Mouse (Mus musculus) megakaryocyte, embryonic 14.5 days (primary cell): Measurements from ENCODE around the gene Rex1bd. TPM values are rescaled to one million over a fixed set of nuclear protein-coding genes. Genes with fewer than 3 reads are reported as not detected.

Experiments
- H3K27me3 ChIP-seq: replicated peaks from 2 replicates; pipeline ENCODE3; 2012; ENCODE audit warnings: inconsistent platforms
- H3K36me3 ChIP-seq: replicated peaks from 2 replicates; pipeline ENCODE3; 2012; ENCODE audit warnings: low read length, inconsistent platforms, mixed read lengths
- H3K4me1 ChIP-seq: 2 replicates; pipeline ENCODE4 v1.6.1; 2012; ENCODE audit warnings: inconsistent platforms
- H3K4me3 ChIP-seq: replicated peaks from 2 replicates; pipeline ENCODE3; 2012; ENCODE audit warnings: moderate library complexity, mild to moderate bottlenecking, inconsistent platforms
- H3K9me3 ChIP-seq: 2 replicates; pipeline ENCODE4 v1.6.1; 2012; ENCODE audit warnings: inconsistent platforms
- GATA1 ChIP-seq: IDR thresholded peaks from 3 replicates; pipeline ENCODE4 v1.6.1; 2012; ENCODE audit warnings: mixed read lengths, low read length, inconsistent platforms, borderline replicate concordance
- polyA plus RNA-seq: library from polyadenylated mRNA; stranded (reverse); fragments of >175 nt; gene quantifications from 2 replicates; pipeline ENCODE4 v1.2.3, GENCODE M21; 2012; ENCODE audit warnings: low replicate concordance; ENCODE audit not compliant: insufficient read depth

Rex1bd gene
- polyA plus RNA-seq, 1 experiment = 319 TPM

DNA sequence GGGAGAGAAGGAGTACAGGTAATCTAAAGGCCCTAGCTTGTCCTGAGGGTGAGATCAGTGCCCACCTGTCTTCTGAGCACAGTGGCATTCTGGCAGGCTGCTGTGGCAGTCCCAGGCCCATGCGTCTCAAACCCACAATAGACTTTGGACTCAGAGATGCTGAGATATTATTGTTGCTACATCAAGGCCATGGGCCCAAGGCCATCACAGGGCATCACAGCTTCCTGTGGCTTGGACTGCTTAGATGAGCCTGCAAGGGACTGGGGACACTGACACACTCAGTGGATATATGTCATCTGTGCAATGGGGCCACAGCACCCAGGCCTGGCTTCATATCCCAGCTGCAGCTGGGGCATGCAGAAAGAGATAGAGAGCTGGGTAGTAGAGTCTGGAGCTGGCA, 49.6 kb downstream of the Rex1bd start:
- Histone ChIP-seq H3K36me3 (peaks cover 95% of the 10 kb centered on the region), H3K4me3 (peak overlapping the region; percentile 7), H3K27me3 (no peaks in the 10 kb centered on the region), H3K4me1 (peaks cover 88% of the 10 kb centered on the region), H3K9me3 (peaks cover 8% of the 10 kb centered on the region)
- no peak for TF ChIP-seq GATA1

Other genes with a start within 250 kb of the Rex1bd start
- 192 and 246 TPM in 2 replicates for gene Homer3, start 223.9 kb downstream of the Rex1bd start, polyA plus RNA-seq
- 29.5 and 36.4 TPM in 2 replicates for gene Ddx49, start 204.3 kb downstream of the Rex1bd start, polyA plus RNA-seq
- gene Cope, start 204.2 kb downstream of the Rex1bd start, polyA plus RNA-seq = 335 and 566 TPM in 2 replicates
- gene Cers1, start 191.0 kb downstream of the Rex1bd start, polyA plus RNA-seq = 0.55 and 1.8 TPM in 2 replicates
- 0.26 TPM in 1 of 2 replicates, not detected in the other for gene Gdf1, start 176.9 kb downstream of the Rex1bd start, polyA plus RNA-seq
- gene Upf1, start 153.5 kb downstream of the Rex1bd start, polyA plus RNA-seq = 75.0 and 100 TPM in 2 replicates
- gene Comp, start 133.2 kb downstream of the Rex1bd start, polyA plus RNA-seq = 0.27 TPM in 1 of 2 replicates, not detected in the other
- 17.9 and 34.0 TPM in 2 replicates for gene Crtc1, start 67.2 kb downstream of the Rex1bd start, polyA plus RNA-seq
- gene Klhl26, start 29.8 kb downstream of the Rex1bd start, polyA plus RNA-seq = 10.3 and 19.1 TPM in 2 replicates
- not detected in 2 replicates for gene Tmem59l, start 19.4 kb downstream of the Rex1bd start, polyA plus RNA-seq
- gene Crlf1, start 13.6 kb downstream of the Rex1bd start, polyA plus RNA-seq = not detected in 2 replicates
- 499 and 989 TPM in 2 replicates for gene Uba52, start 4.0 kb upstream of the Rex1bd start, polyA plus RNA-seq
- gene Fkbp8, start 21.0 kb upstream of the Rex1bd start, polyA plus RNA-seq = 3,667 and 5,102 TPM in 2 replicates
- 33.5 and 40.2 TPM in 2 replicates for gene Kxd1, start 21.2 kb upstream of the Rex1bd start, polyA plus RNA-seq
- 58.8 and 65.3 TPM in 2 replicates for gene Ell, start 32.7 kb upstream of the Rex1bd start, polyA plus RNA-seq
- gene Isyna1, start 87.6 kb upstream of the Rex1bd start, polyA plus RNA-seq = 165 and 201 TPM in 2 replicates
- 1,561 and 3,509 TPM in 2 replicates for gene Ssbp4, start 102.1 kb upstream of the Rex1bd start, polyA plus RNA-seq
- 19.0 and 34.7 TPM in 2 replicates for gene Lrrc25, start 109.4 kb upstream of the Rex1bd start, polyA plus RNA-seq
- gene Gdf15, start 125.7 kb upstream of the Rex1bd start, polyA plus RNA-seq = 2.5 and 4.5 TPM in 2 replicates
- 10.2 and 10.5 TPM in 2 replicates for gene Pgpep1, start 153.6 kb upstream of the Rex1bd start, polyA plus RNA-seq
- 103 and 569 TPM in 2 replicates for gene Lsm4, start 166.5 kb upstream of the Rex1bd start, polyA plus RNA-seq
- gene Jund, start 192.2 kb upstream of the Rex1bd start, polyA plus RNA-seq = 972 and 2,520 TPM in 2 replicates
- not detected in 2 replicates for gene Iqcn, start 196.7 kb upstream of the Rex1bd start, polyA plus RNA-seq
- gene Gm3336, start 211.8 kb upstream of the Rex1bd start, polyA plus RNA-seq = 0.26 TPM in 1 of 2 replicates, not detected in the other
- gene Pde4c, start 217.0 kb upstream of the Rex1bd start, polyA plus RNA-seq = 0.03 TPM in 1 of 2 replicates, not detected in the other
- 7.8 and 38.4 TPM in 2 replicates for gene Rab3a, start 247.9 kb upstream of the Rex1bd start, polyA plus RNA-seq